In genomic region chr15:77212217-77212757, GRCm38 (mm10) we compare ENCODE assay signal across 29 mouse cellular contexts.
A peak's percentile ranks its signal among the peaks of the same experiment; 100 is the strongest.
DNase-seq lines count a peak whose midpoint lies in the region; ATAC-seq and TF ChIP-seq lines count a peak whose summit lies in the region.
"Had no signal": no experiment of that assay in that cellular context is flagged by ENCODE, and none has a peak within 500 bp of the region (broad histone marks: within the 10 kb centered on the region; RNA-seq: fewer than 3 reads in every experiment).

No protein-coding gene starts in this region.

- no peaks in the 10 kb centered on the region for H3K9me3 ChIP-seq in heart, embryonic 10.5 days
- H3K9me3 ChIP-seq in lung, embryonic 14.5 days (ENCODE audit: low read depth, low read length) = no peaks in the 10 kb centered on the region
- no peaks in the 10 kb centered on the region for H3K9me3 ChIP-seq in heart, embryonic 15.5 days (replicated peaks)
- H3K9me3 ChIP-seq: embryonic facial prominence, embryonic 15.5 days; G1E; hindbrain, embryonic 10.5 days; intestine, embryonic 15.5 days; limb, embryonic 15.5 days; lung, embryonic 15.5 days; neural tube, embryonic 15.5 days had no signal

- peak overlapping the region; percentile 91 for H3K27ac ChIP-seq in heart, embryonic 10.5 days
- H3K27ac ChIP-seq in lung, embryonic 14.5 days (ENCODE audit: low read depth) = peak overlapping the region; percentile 9; the same call in 1 of the 2 replicates
- peak overlapping the region; percentile 89 for H3K27ac ChIP-seq in heart, embryonic 15.5 days
- H3K27ac ChIP-seq: intestine, embryonic 15.5 days; liver, embryonic 14.5 days; lung, embryonic 15.5 days; neural tube, embryonic 15.5 days had no signal

- 25% methylated on average over 4 of the region's 4 CpGs for WGBS in heart, embryonic 10.5 days
- 42% methylated on average over 4 of the region's 4 CpGs for WGBS in lung, embryonic 14.5 days
- 25% methylated on average over 4 of the region's 4 CpGs for WGBS in heart, embryonic 15.5 days

- H3K4me3 ChIP-seq in heart, embryonic 10.5 days = no peak overlapping the region
- no peak overlapping the region for H3K4me3 ChIP-seq in lung, embryonic 14.5 days (ENCODE audit: low read depth, low read length)
- no peak overlapping the region for H3K4me3 ChIP-seq in heart, embryonic 15.5 days
- H3K4me3 ChIP-seq: embryonic facial prominence, embryonic 15.5 days; hindbrain, embryonic 10.5 days; intestine, embryonic 15.5 days; limb, embryonic 15.5 days; lung, embryonic 15.5 days; neural tube, embryonic 15.5 days had no signal

- ATAC-seq in lung, embryonic 14.5 days (ENCODE audit: insufficient read depth) = no peak
- ATAC-seq in heart, embryonic 15.5 days (replicated peaks; ENCODE audit: insufficient number of reproducible peaks, insufficient read depth, low FRiP score, low read depth) = no peak
- ATAC-seq: activated CD4-positive, CD25-positive, alpha-beta regulatory T cell, adult 4 months; forebrain, embryonic 16.5 days; hindbrain, embryonic 16.5 days; intestine, embryonic 15.5 days had no signal

- intact Hi-C loops in heart, postnatal 25 days (cut with DNase I) = no loop called here
- intact Hi-C loops in left cerebral cortex, postnatal 25 days (cut with DNase I) = no loop called here

- no peak for TF ChIP-seq CTCF in lung, embryonic 14.5 days (IDR thresholded peaks at IDR 0.05; ENCODE audit: low read depth)

- DNase-seq in heart, embryonic 10.5 days (ENCODE audit: low spot score) = no peak
- no peak for DNase-seq in heart, postnatal 25 days (ENCODE audit: low spot score)
- DNase-seq in lung, embryonic 14.5 days = no peak
- no peak for DNase-seq in lung, postnatal 14 days
- DNase-seq in brain, adult 2 months (ENCODE audit: low read depth, low spot score) = peak; percentile 61
- no peak for DNase-seq in left cerebral cortex, postnatal 25 days (ENCODE audit: low spot score in 2 of 2)
- DNase-seq in kidney, postnatal 14 days = no peak
- DNase-seq: adrenal gland, postnatal 10 days; B cell, adult 2 months; cerebellum, adult 2 months; cerebellum, postnatal 36 days; kidney, adult 8-10 months; layer of hippocampus, postnatal 36 days; lung, postnatal 4 days; right cerebral cortex, postnatal 14 days; spleen, adult 18-20 months; thymus, postnatal 14 days had no signal

- no peaks in the 10 kb centered on the region for H3K27me3 ChIP-seq in heart, embryonic 10.5 days (ENCODE audit: insufficient read depth, poor library complexity, severe bottlenecking)
- H3K27me3 ChIP-seq in lung, embryonic 14.5 days (ENCODE audit: insufficient read depth, low read length) = no peaks in the 10 kb centered on the region
- no peaks in the 10 kb centered on the region for H3K27me3 ChIP-seq in heart, embryonic 15.5 days
- H3K27me3 ChIP-seq: embryonic facial prominence, embryonic 15.5 days; intestine, embryonic 15.5 days; limb, embryonic 15.5 days; lung, embryonic 15.5 days; neural tube, embryonic 15.5 days had no signal

- peaks cover 94% of the 10 kb centered on the region for H3K4me1 ChIP-seq in heart, embryonic 10.5 days
- H3K4me1 ChIP-seq in lung, embryonic 14.5 days (ENCODE audit: insufficient read depth) = peaks cover 42% of the 10 kb centered on the region
- H3K4me1 ChIP-seq in heart, embryonic 15.5 days (replicated peaks) = peaks cover 76% of the 10 kb centered on the region

- H3K36me3 ChIP-seq in heart, embryonic 10.5 days = no peaks in the 10 kb centered on the region
- H3K36me3 ChIP-seq in lung, embryonic 14.5 days (ENCODE audit: insufficient read depth) = 0 out of 2 replicates have a peak, but pooled peaks cover 4% of the 10 kb centered on the region
- H3K36me3 ChIP-seq in heart, embryonic 15.5 days = no peaks in the 10 kb centered on the region
- H3K36me3 ChIP-seq: embryonic facial prominence, embryonic 15.5 days; G1E; hindbrain, embryonic 10.5 days; intestine, embryonic 15.5 days; limb, embryonic 15.5 days; lung, embryonic 15.5 days; neural tube, embryonic 15.5 days had no signal

- H3K9ac ChIP-seq in lung, embryonic 14.5 days = no peak overlapping the region
- H3K9ac ChIP-seq in heart, embryonic 15.5 days = no peak overlapping the region
- H3K9ac ChIP-seq: embryonic facial prominence, embryonic 15.5 days; intestine, embryonic 15.5 days; limb, embryonic 15.5 days; liver, embryonic 14.5 days; lung, embryonic 15.5 days; neural tube, embryonic 15.5 days had no signal

- no peak overlapping the region for H3K4me2 ChIP-seq in lung, embryonic 14.5 days
- H3K4me2 ChIP-seq in heart, embryonic 15.5 days = peak overlapping the region; percentile 42; the same call in 1 of the 2 replicates
- H3K4me2 ChIP-seq: embryonic facial prominence, embryonic 15.5 days; intestine, embryonic 15.5 days; limb, embryonic 15.5 days; lung, embryonic 15.5 days; neural tube, embryonic 15.5 days had no signal

Comparison
In these comparisons a context has a peak if more than half of its experiments do, and no peak if none do; other contexts are left out.
1. H3K27ac ChIP-seq: peak in every context shown above with its lines; median percentile 91 in heart, embryonic 10.5 days; 89 in heart, embryonic 15.5 days; 9 in lung, embryonic 14.5 days.